ENCODE assay signal across 19 mouse cellular contexts in genomic region chr2:26154586-26154985, GRCm38 (mm10). TPM values are rescaled to one million over a fixed set of nuclear protein-coding genes. Genes with fewer than 3 reads are reported as not detected.
DNase-seq lines count a peak whose midpoint lies in the region; ATAC-seq and TF ChIP-seq lines count a peak whose summit lies in the region.
"Had no signal": no experiment of that assay in that cellular context is flagged by ENCODE, and none has a peak within 500 bp of the region (broad histone marks: within the 10 kb centered on the region; RNA-seq: fewer than 3 reads in every experiment).

No protein-coding gene starts in this region.

- H3K4me2 ChIP-seq in hindbrain, postnatal 0 days (ENCODE audit: low read depth, low read length), result no peak overlapping the region
- H3K4me2 ChIP-seq in hindbrain, embryonic 14.5 days (replicated peaks), result no peak overlapping the region
- H3K4me2 ChIP-seq in liver, embryonic 14.5 days (ENCODE audit: low read depth), result no peak overlapping the region
- H3K4me2 ChIP-seq: heart, embryonic 13.5 days; hindbrain, embryonic 13.5 days; limb, embryonic 12.5 days; lung, embryonic 14.5 days had no signal

- H3K9ac ChIP-seq in hindbrain, postnatal 0 days (replicated peaks; ENCODE audit: low read length), result no peak overlapping the region
- no peak overlapping the region for H3K9ac ChIP-seq in hindbrain, embryonic 14.5 days
- no peak overlapping the region for H3K9ac ChIP-seq in liver, embryonic 14.5 days (replicated peaks)
- H3K9ac ChIP-seq: heart, embryonic 13.5 days; hindbrain, embryonic 13.5 days; limb, embryonic 12.5 days; lung, embryonic 14.5 days had no signal

- no peak for DNase-seq in hindbrain, postnatal 0 days (ENCODE audit: low spot score)
- no peak for DNase-seq in hindbrain, embryonic 14.5 days (ENCODE audit: low spot score)
- DNase-seq in G1E (ENCODE audit: low spot score), result peak; percentile 52
- DNase-seq in liver, embryonic 14.5 days (ENCODE audit: low read depth in 3 of 3, low spot score in 3 of 3), result peak in 1 of 3 experiments; percentile 33
- no peak for DNase-seq in ovary, adult 18-20 months (ENCODE audit: low spot score)
- no peak for DNase-seq in thymus, postnatal 4 days
- DNase-seq in right cerebral cortex, adult 18-20 months, result no peak
- DNase-seq: adrenal gland, adult 8-10 months; gastrocnemius, adult 2 months had no signal

- H3K4me3 ChIP-seq in hindbrain, postnatal 0 days (ENCODE audit: low read length), result no peak overlapping the region
- no peak overlapping the region for H3K4me3 ChIP-seq in hindbrain, embryonic 14.5 days (replicated peaks; ENCODE audit: low read length)
- H3K4me3 ChIP-seq in G1E (ENCODE audit: low read depth, low read length), result no peak overlapping the region; the same call in 1 of the 2 replicates
- H3K4me3 ChIP-seq in liver, embryonic 14.5 days (ENCODE audit: insufficient read depth in 1 of 2, low read depth in 2 of 2, low read length in 2 of 2), result no peak overlapping the region
- H3K4me3 ChIP-seq: forebrain, embryonic 10.5 days; gastrocnemius, adult 2 months; heart, embryonic 13.5 days; hindbrain, embryonic 13.5 days; limb, embryonic 12.5 days had no signal

- no peaks in the 10 kb centered on the region for H3K27me3 ChIP-seq in hindbrain, postnatal 0 days (ENCODE audit: insufficient read depth, low read length)
- no peaks in the 10 kb centered on the region for H3K27me3 ChIP-seq in hindbrain, embryonic 14.5 days (ENCODE audit: control insufficient read depth, insufficient read depth, low read length)
- no peaks in the 10 kb centered on the region for H3K27me3 ChIP-seq in G1E (ENCODE audit: insufficient read depth, low read length)
- no peaks in the 10 kb centered on the region for H3K27me3 ChIP-seq in liver, embryonic 14.5 days (ENCODE audit: control insufficient read depth, insufficient read depth, low read length)
- H3K27me3 ChIP-seq: hindbrain, embryonic 13.5 days had no signal

- peak; percentile 75 for TF ChIP-seq EP300 in liver, embryonic 14.5 days (IDR thresholded peaks at IDR 0.05; ENCODE audit: low read depth)

- 54% methylated on average over 5 of the region's 5 CpGs for WGBS in hindbrain, postnatal 0 days
- 69% methylated on average over 5 of the region's 5 CpGs for WGBS in hindbrain, embryonic 14.5 days
- WGBS in liver, embryonic 14.5 days (ENCODE audit: insufficient replicate concordance), result 13% methylated on average over 5 of the region's 5 CpGs

- peaks cover 25% of the 10 kb centered on the region for H3K4me1 ChIP-seq in hindbrain, postnatal 0 days (ENCODE audit: insufficient read depth, low read length)
- peaks cover 26% of the 10 kb centered on the region for H3K4me1 ChIP-seq in hindbrain, embryonic 14.5 days (replicated peaks; ENCODE audit: control insufficient read depth, insufficient read depth, low read length)
- H3K4me1 ChIP-seq in G1E (ENCODE audit: insufficient read depth, low read depth, low read length), result peaks cover 36% of the 10 kb centered on the region
- peaks cover 7 to 15% of the 10 kb centered on the region in 2 experiments for H3K4me1 ChIP-seq in liver, embryonic 14.5 days (replicated peaks; ENCODE audit: control insufficient read depth in 2 of 2, insufficient read depth in 2 of 2, low read length in 1 of 2)
- H3K4me1 ChIP-seq: heart, embryonic 13.5 days; limb, embryonic 12.5 days had no signal

- no peak for TF ChIP-seq CTCF in hindbrain, postnatal 0 days (IDR thresholded peaks at IDR 0.05; ENCODE audit: low read depth)
- TF ChIP-seq CTCF in G1E (IDR thresholded peaks at IDR 0.05; ENCODE audit: low read depth, low read length), result no peak
- TF ChIP-seq CTCF in liver, embryonic 14.5 days (IDR thresholded peaks at IDR 0.05; ENCODE audit: low read depth), result no peak

- no peaks in the 10 kb centered on the region for H3K36me3 ChIP-seq in hindbrain, postnatal 0 days (ENCODE audit: insufficient read depth, low read length)
- no peaks in the 10 kb centered on the region for H3K36me3 ChIP-seq in hindbrain, embryonic 14.5 days (replicated peaks; ENCODE audit: control insufficient read depth, insufficient read depth)
- H3K36me3 ChIP-seq in G1E (replicated peaks), result peaks cover 43% of the 10 kb centered on the region
- no peaks in the 10 kb centered on the region for H3K36me3 ChIP-seq in liver, embryonic 14.5 days (replicated peaks; ENCODE audit: control insufficient read depth, insufficient read depth, low read depth)
- H3K36me3 ChIP-seq: forebrain, embryonic 10.5 days; heart, embryonic 13.5 days; hindbrain, embryonic 13.5 days; limb, embryonic 12.5 days had no signal

- no peak overlapping the region; the same call in 1 of the 2 replicates for H3K27ac ChIP-seq in hindbrain, postnatal 0 days
- H3K27ac ChIP-seq in hindbrain, embryonic 14.5 days, result no peak overlapping the region
- no peak overlapping the region for H3K27ac ChIP-seq in liver, embryonic 14.5 days
- H3K27ac ChIP-seq: forebrain, embryonic 10.5 days; gastrocnemius, adult 2 months; heart, embryonic 13.5 days; hindbrain, embryonic 13.5 days; limb, embryonic 12.5 days; macrophage had no signal

- no peaks in the 10 kb centered on the region for H3K9me3 ChIP-seq in hindbrain, postnatal 0 days (ENCODE audit: low read length)
- H3K9me3 ChIP-seq in hindbrain, embryonic 14.5 days (ENCODE audit: control insufficient read depth, low read length), result no peaks in the 10 kb centered on the region
- no peaks in the 10 kb centered on the region for H3K9me3 ChIP-seq in G1E (replicated peaks)
- H3K9me3 ChIP-seq in liver, embryonic 14.5 days (ENCODE audit: control insufficient read depth, low read length), result no peaks in the 10 kb centered on the region
- H3K9me3 ChIP-seq: forebrain, embryonic 10.5 days; heart, embryonic 13.5 days; hindbrain, embryonic 13.5 days; limb, embryonic 12.5 days had no signal

- ATAC-seq in hindbrain, postnatal 0 days, result peak; percentile 17; the same call in 1 of the 2 replicates
- ATAC-seq in hindbrain, embryonic 14.5 days (ENCODE audit: low FRiP score), result no peak
- peak; percentile 34; the same call in 1 of the 2 replicates for ATAC-seq in G1E (ENCODE audit: extremely low read depth, insufficient number of reproducible peaks, low FRiP score, poor library complexity, severe bottlenecking)
- peak; percentile 62 for ATAC-seq in erythroblast, adult 5-6 weeks (replicated peaks; ENCODE audit: low FRiP score, poor library complexity, severe bottlenecking)
- ATAC-seq in liver, embryonic 14.5 days (ENCODE audit: insufficient read depth), result peak; percentile 81

RNA-seq across cellular contexts. Expression of gene Nacc2, which starts 31.6 kb away (rescaled TPM):
- total RNA-seq in hindbrain, postnatal 0 days (2014; rRNA removed), result 50.1 and 61.4 TPM in 2 replicates
- polyA plus RNA-seq in hindbrain, postnatal 0 days (2015; fragmentation: Nextera tagmentation; extraction: Ambion mirVana), result 28.7 and 29.9 TPM in 2 replicates
- polyA plus RNA-seq in hindbrain, embryonic 14.5 days (2014; fragmentation: Nextera tagmentation; extraction: Ambion mirVana), result 18.3 and 19.2 TPM in 2 replicates
- total RNA-seq in G1E (2014; fragmentation: Nextera tagmentation) (2.0 and 5.1 TPM in 2 replicates), G1E (2017) (2.4 and 2.6 TPM in 2 replicates)
- 4.3 and 7.4 TPM in 2 replicates for polyA plus RNA-seq in G1E (2012)
- total RNA-seq in erythroblast, adult 5-6 weeks (2015; ENCODE audit: low replicate concordance), result 1.0 TPM in 1 of 2 replicates, not detected in the other
- 0.77 and 3.3 TPM in 2 replicates for total RNA-seq in erythroblast, adult 5-6 weeks (2017; ENCODE audit: low replicate concordance)
- 1.4 TPM in 2 replicates for polyA plus RNA-seq in liver, embryonic 14.5 days (2012; rRNA removed)
- 2.4 and 3.1 TPM in 2 replicates for polyA plus RNA-seq in liver, embryonic 14.5 days (2014; fragmentation: Nextera tagmentation; extraction: Ambion mirVana)

RNA-seq across cellular contexts. Expression of gene Lhx3, which starts 53.5 kb away (rescaled TPM):
- total RNA-seq in hindbrain, postnatal 0 days (2014; rRNA removed), result 2.3 and 7.8 TPM in 2 replicates
- 2.2 and 3.2 TPM in 2 replicates for polyA plus RNA-seq in hindbrain, postnatal 0 days (2015; fragmentation: Nextera tagmentation; extraction: Ambion mirVana)
- polyA plus RNA-seq in hindbrain, embryonic 14.5 days (2014; fragmentation: Nextera tagmentation; extraction: Ambion mirVana), result 5.5 and 5.8 TPM in 2 replicates
- not detected in 2 replicates for total RNA-seq in G1E (2014; fragmentation: Nextera tagmentation)
- total RNA-seq in G1E (2017), result not detected in 2 replicates
- polyA plus RNA-seq in G1E (2012), result not detected in 2 replicates
- not detected in 2 replicates for total RNA-seq in erythroblast, adult 5-6 weeks (2015; ENCODE audit: low replicate concordance)
- not detected in 2 replicates for total RNA-seq in erythroblast, adult 5-6 weeks (2017; ENCODE audit: low replicate concordance)
- polyA plus RNA-seq in liver, embryonic 14.5 days (2012; rRNA removed), result 0.02 TPM in 1 of 2 replicates, not detected in the other
- polyA plus RNA-seq in liver, embryonic 14.5 days (2014; fragmentation: Nextera tagmentation; extraction: Ambion mirVana), result not detected in 2 replicates
- total RNA-seq: gastrocnemius, adult 2 months; granulocyte monocyte progenitor cell, adult 5-6 weeks; heart, postnatal 25 days had no signal
- polyA plus RNA-seq: kidney, adult 2 months; limb, embryonic 12.5 days; lung, embryonic 14.5 days; macrophage had no signal
